Mouse (Mus musculus): Measurements from ENCODE around the gene Iqcc.

- TF ChIP-seq POLR2A (IDR thresholded peaks at IDR 0.05; ENCODE audit: insufficient read depth, low read length), result no peak
- TF ChIP-seq CTCF (IDR thresholded peaks at IDR 0.05; ENCODE audit: low read depth, low read length), result no peak
- no peak for TF ChIP-seq EP300 (IDR thresholded peaks at IDR 0.05; ENCODE audit: insufficient read depth, low read depth, low read length)
Observed at GRCm38 (mm10) chr4:129582251-129582650, 36.6 kb downstream of the Iqcc start.

Measured in ES-Bruce4 (cell line).